Mouse (Mus musculus) bone marrow macrophage, adult 2 months (primary cell): Measurements from ENCODE around the gene Slc39a8.

ENCODE experiments used
- CTCF ChIP-seq: IDR thresholded peaks from 2 replicates; pipeline ENCODE4 v1.5.1; 2012; ENCODE audit warnings: low read depth, mild to moderate bottlenecking, low read length, moderate library complexity
- POLR2A ChIP-seq: IDR thresholded peaks from 2 replicates; pipeline ENCODE4 v1.6.1; 2012; ENCODE audit warnings: mild to moderate bottlenecking, low read depth, low read length, borderline replicate concordance

DNA sequence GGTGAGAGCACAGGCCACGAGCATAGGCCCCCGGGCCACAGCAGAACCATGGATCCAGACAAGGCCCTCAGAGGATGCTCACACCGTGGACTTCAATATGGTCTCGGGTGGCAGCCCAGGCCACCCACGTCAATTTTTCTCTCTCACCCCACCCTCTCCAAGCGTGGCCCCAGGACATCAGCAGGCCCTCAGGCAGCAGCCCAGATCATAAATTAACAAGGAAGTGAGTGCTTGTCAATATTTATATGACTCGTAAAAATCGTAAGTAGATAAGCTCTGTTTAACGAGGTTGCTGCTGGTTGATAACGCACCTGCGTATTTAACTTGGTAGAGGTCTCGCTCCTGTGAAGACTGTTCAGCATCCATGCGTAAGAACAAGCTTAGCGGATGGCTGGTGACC lies 10.4 kb upstream of the Slc39a8 start:
- no peak for TF ChIP-seq POLR2A
- TF ChIP-seq CTCF: no peak
